Mouse (Mus musculus): Measurements from ENCODE around the gene S100b.

- no peak for TF ChIP-seq CTCF (IDR thresholded peaks at IDR 0.05; ENCODE audit: low read depth, low read length)
- no peak for TF ChIP-seq POLR2AphosphoS5 (IDR thresholded peaks at IDR 0.05; ENCODE audit: insufficient replicate concordance, low read depth, low read length)
- no peak for TF ChIP-seq GATA1 (IDR thresholded peaks at IDR 0.05; ENCODE audit: borderline replicate concordance, low read length)
Observed at GRCm38 (mm10) chr10:76207262-76207796, 46.3 kb upstream of the S100b start.
